Mouse (Mus musculus): ENCODE results near the gene Trim11. TPM values are rescaled to one million over a fixed set of nuclear protein-coding genes. Genes with fewer than 3 reads are reported as not detected.

Trim11 gene
- total RNA-seq (2023): 56.4 and 85.0 TPM in 2 replicates

DNA sequence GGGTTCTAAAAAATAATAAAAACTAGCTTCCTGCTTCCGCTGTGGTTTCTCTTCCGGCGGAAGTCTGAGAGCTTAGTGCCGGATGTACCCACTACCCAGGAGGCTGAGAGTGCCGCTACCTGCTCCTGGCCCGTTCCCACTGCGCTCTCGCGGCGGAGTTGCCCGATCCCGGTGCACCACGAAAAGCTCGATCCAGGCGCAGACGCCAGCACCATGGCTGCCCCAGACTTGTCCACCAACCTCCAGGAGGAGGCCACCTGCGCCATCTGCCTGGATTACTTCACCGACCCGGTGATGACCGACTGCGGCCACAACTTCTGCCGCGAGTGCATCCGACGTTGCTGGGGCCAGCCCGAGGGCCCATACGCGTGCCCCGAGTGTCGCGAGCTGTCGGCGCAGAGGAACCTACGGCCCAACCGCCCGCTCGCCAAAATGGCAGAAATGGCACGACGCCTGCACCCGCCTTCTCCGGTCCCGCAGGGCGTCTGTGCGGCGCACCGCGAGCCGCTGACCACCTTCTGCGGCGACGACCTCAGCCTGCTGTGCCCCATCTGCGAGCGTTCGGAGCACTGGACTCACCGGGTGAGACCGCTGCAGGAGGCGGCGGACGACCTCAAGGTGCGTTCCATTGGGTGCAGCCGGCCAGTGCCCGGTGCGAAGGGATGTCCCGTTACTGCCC is at the start of gene Trim11:
Gene Trim11, plus strand, starts transcription at position 67 of the 679 bp plus-strand sequence.

DNA sequence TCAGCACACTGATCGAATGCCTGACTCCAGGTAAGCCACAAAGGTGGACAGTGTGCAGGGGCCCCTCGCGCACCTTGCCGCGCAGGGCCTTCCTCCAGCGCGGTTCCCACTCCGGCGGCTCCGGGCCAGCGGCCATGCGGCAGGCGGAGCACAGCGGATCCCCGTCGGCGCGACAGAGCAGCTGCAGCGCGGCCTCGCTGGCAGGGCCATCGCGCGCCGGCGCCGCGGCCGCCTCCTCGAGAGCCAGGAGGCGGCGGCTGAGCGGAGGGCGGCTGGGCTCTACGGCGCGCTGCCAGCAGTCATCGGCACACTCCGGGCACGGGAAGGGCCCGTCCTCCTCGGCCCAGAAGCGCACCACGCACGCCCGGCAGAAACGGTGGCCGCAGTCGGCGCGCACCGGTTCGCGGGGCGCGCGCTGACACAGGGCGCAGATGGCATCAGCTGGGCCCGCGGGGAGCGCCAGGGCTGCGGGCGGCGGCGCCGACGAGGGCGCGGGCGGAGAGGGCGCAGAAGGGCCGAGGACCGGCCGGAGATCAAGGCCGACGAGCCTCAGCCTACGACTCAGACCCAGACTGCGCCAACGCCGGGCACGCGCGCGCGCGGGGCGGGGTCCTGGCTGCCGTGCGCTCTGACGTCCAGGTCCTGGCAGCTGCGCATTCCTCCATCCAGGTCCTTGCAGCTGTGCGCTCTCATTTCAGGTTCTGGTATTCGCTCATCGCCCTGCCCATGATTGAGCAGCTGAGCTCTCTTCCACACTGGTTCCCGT is 39.4 kb upstream of the Trim11 start, which contains the start of gene Rnf187:
Gene Rnf187, minus strand, starts transcription at position 595 of the 766 bp plus-strand sequence.

DNA sequence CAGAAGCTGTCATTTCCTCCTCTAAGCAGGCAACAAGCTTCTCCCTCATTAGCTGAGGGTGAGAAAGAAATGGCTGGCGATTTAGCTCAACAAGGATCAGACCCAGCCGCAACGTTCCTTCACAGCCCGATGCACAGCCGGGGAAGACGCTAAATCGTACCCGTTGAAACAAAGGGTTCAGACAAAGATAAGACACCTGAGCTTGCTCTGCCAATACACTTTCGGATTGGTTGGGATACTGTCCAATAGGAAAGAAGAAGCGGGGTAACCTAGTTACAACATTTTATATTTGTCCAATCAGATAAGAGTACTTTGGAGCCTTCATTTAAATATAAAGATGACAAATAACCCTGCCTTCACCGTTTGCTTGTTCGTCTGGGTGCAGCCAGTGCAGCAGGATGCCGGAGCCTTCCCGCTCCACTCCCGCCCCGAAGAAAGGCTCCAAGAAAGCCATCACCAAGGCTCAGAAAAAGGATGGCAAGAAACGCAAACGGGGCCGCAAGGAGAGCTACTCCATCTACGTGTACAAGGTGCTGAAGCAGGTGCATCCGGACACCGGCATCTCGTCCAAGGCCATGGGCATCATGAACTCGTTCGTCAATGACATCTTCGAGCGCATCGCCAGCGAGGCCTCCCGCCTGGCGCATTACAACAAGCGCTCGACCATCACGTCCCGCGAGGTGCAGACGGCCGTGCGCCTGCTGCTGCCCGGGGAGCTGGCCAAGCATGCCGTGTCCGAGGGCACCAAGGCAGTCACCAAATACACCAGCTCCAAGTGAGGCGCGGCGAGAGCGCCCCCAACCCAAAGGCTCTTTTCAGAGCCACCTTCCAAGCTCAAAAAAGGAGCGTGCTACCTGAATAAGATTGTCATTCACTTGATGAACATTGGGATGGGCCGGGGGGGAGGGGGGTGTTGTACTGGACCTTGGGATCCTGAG is 29.1 kb upstream of the Trim11 start, which contains the start of gene Hist3h2ba:
Gene Hist3h2ba, plus strand, starts transcription at position 379 of the 938 bp plus-strand sequence.

DNA sequence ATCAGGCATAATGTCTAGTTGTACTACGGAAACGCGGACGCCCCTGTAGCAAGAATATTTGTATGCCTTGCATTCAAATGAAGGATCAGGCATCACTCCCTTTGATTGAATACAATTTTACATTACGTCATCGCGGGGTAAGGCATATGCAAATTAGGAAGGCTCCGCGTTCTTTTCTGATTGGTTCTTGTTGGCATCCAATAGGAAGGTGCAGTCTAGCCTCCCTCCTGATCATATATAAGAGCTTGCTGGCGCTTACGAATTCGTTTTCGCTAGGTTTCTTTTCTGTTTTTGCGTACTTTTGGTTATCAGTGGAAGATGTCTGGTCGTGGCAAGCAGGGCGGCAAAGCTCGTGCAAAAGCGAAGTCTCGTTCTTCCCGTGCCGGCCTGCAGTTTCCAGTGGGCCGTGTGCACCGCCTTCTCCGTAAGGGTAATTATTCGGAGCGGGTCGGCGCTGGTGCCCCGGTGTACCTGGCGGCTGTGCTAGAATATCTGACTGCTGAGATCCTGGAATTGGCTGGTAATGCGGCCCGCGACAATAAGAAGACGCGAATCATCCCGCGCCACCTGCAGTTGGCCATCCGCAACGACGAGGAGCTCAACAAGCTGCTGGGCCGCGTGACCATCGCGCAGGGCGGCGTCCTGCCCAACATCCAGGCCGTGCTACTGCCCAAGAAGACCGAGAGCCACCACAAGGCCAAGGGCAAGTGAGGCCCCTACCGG is 23.3 kb upstream of the Trim11 start, which contains the start of the genes Hist3h2a and Trim17:
Gene Hist3h2a, plus strand, starts transcription at position 266 of the 723 bp plus-strand sequence.
Gene Trim17, plus strand, starts transcription at position 266 of the 723 bp plus-strand sequence.

Other genes starting within 250 kb of the Trim11 start
- not detected in 2 replicates for gene Olfr317, start 238.9 kb upstream of the Trim11 start, total RNA-seq (2023)
- gene Olfr316, start 225.4 kb upstream of the Trim11 start, total RNA-seq (2023): not detected in 2 replicates
- not detected in 2 replicates for gene Olfr315, start 204.9 kb upstream of the Trim11 start, total RNA-seq (2023)
- gene Olfr314, start 195.1 kb upstream of the Trim11 start, total RNA-seq (2023): not detected in 2 replicates
- gene Fam183b, start 176.1 kb upstream of the Trim11 start, total RNA-seq (2023): not detected in 2 replicates
- not detected in 2 replicates for gene Olfr313, start 163.1 kb upstream of the Trim11 start, total RNA-seq (2023)
- not detected in 2 replicates for gene Olfr312, start 148.9 kb upstream of the Trim11 start, total RNA-seq (2023)
- gene Olfr311, start 138.8 kb upstream of the Trim11 start, total RNA-seq (2023): not detected in 2 replicates
- 0.52 and 1.7 TPM in 2 replicates for gene Gm12258, start 130.9 kb upstream of the Trim11 start, total RNA-seq (2023)
- gene 2810021J22Rik, start 110.9 kb upstream of the Trim11 start, total RNA-seq (2023): 3.0 and 3.5 TPM in 2 replicates
- gene Zfp39, start 73.9 kb upstream of the Trim11 start, total RNA-seq (2023): 3.9 and 4.2 TPM in 2 replicates
- gene Btnl10, start 60.2 kb upstream of the Trim11 start, total RNA-seq (2023): 0.63 and 1.7 TPM in 2 replicates
- 35.2 and 45.4 TPM in 2 replicates for gene Rnf187, start 39.2 kb upstream of the Trim11 start, total RNA-seq (2023)
- 6.9 and 10.3 TPM in 2 replicates for gene Hist3h2ba, start 29.2 kb upstream of the Trim11 start, total RNA-seq (2023)
- gene Hist3h2a, start 23.4 kb upstream of the Trim11 start, total RNA-seq (2023): 26.3 and 37.6 TPM in 2 replicates
- 0.14 TPM in 1 of 2 replicates, not detected in the other for gene Trim17, start 23.4 kb upstream of the Trim11 start, total RNA-seq (2023)
- gene Obscn, start 158.3 kb downstream of the Trim11 start, total RNA-seq (2023): not detected in 2 replicates
- 2.1 and 4.1 TPM in 2 replicates for gene Iba57, start 185.6 kb downstream of the Trim11 start, total RNA-seq (2023)
- gene Gjc2, start 205.1 kb downstream of the Trim11 start, total RNA-seq (2023): 0.18 TPM in 1 of 2 replicates, not detected in the other
- gene Guk1, start 214.1 kb downstream of the Trim11 start, total RNA-seq (2023): 9.7 and 11.8 TPM in 2 replicates
- gene Mrpl55, start 224.4 kb downstream of the Trim11 start, total RNA-seq (2023): 7.0 and 7.5 TPM in 2 replicates
- 11.5 and 12.7 TPM in 2 replicates for gene 2310033P09Rik, start 230.2 kb downstream of the Trim11 start, total RNA-seq (2023)